Mouse (Mus musculus): Measurements from ENCODE around the gene Rasl10a. TPM values are rescaled to one million over a fixed set of nuclear protein-coding genes. Genes with fewer than 3 reads are reported as not detected.
A peak's percentile ranks its signal among the peaks of the same experiment; 100 is the strongest.

The Rasl10a gene
- polyA plus RNA-seq, 1 experiment from 2014 or later, result 0.93 TPM

DNA sequence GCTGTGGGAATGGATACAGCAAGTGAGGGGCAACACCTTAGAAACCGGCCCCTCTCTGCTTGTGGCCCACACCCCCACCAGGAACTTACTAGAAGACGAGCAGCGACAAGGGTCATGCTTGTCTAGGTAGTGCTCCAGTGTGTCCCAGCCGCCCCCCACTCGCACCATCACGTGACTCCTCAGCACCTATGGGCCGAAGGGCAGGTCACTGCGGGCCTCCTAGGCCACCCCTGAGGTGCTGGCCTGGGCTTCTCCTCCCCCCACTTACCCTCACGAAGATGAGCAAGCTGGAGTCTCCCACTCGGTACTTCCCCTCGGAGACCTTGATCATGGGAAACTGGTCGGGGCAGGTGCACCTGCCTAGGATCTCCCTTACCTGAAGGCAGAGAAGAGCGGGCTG, 4.4 kb downstream of the Rasl10a start:
- Histone ChIP-seq H3K4me1 (replicated peaks; ENCODE audit: control insufficient read depth, insufficient read depth, low read length) (peaks cover 18% of the 10 kb centered on the region), H3K27ac (ENCODE audit: low read depth, low read length) (0 out of 2 replicates have a peak overlapping the region, but pooled peaks have one; percentile 15), H3K36me3 (ENCODE audit: control insufficient read depth, insufficient read depth) (peaks cover 4% of the 10 kb centered on the region; the same call in 1 of the 2 replicates), H3K4me3 (ENCODE audit: low read depth, low read length) (peak overlapping the region; percentile 44), H3K9me3 (ENCODE audit: control insufficient read depth) (no peaks in the 10 kb centered on the region), H3K4me2 (replicated peaks; ENCODE audit: low read depth) (peak overlapping the region; percentile 95), H3K9ac (ENCODE audit: low read depth, low read length) (0 out of 2 replicates have a peak overlapping the region, but pooled peaks have one; percentile 17), H3K27me3 (replicated peaks; ENCODE audit: control insufficient read depth, insufficient read depth, low read length) (peaks cover 31% of the 10 kb centered on the region)
- ATAC-seq, result no peak
- WGBS, result 23% methylated on average over 13 of the region's 13 CpGs
- no peak for TF ChIP-seq CTCF (IDR thresholded peaks at IDR 0.05; ENCODE audit: low read depth)

- Histone ChIP-seq H3K9me3 (ENCODE audit: control insufficient read depth) (no peaks in the 10 kb centered on the region), H3K27ac (ENCODE audit: low read depth, low read length) (no peak overlapping the region), H3K9ac (ENCODE audit: low read depth, low read length) (no peak overlapping the region), H3K4me1 (replicated peaks; ENCODE audit: control insufficient read depth, insufficient read depth, low read length) (peaks cover 18% of the 10 kb centered on the region), H3K4me2 (replicated peaks; ENCODE audit: low read depth) (peak overlapping the region; percentile 95), H3K36me3 (ENCODE audit: control insufficient read depth, insufficient read depth) (peaks cover 6% of the 10 kb centered on the region; the same call in 1 of the 2 replicates), H3K27me3 (replicated peaks; ENCODE audit: control insufficient read depth, insufficient read depth, low read length) (peaks cover 24% of the 10 kb centered on the region), H3K4me3 (ENCODE audit: low read depth, low read length) (no peak overlapping the region)
- no peak for TF ChIP-seq CTCF (IDR thresholded peaks at IDR 0.05; ENCODE audit: low read depth)
- 80% methylated on average over 13 of the region's 13 CpGs for WGBS
- ATAC-seq, result no peak
Measured at GRCm38 (mm10) chr11:5062860-5063505, 5.1 kb downstream of the Rasl10a start.

DNA sequence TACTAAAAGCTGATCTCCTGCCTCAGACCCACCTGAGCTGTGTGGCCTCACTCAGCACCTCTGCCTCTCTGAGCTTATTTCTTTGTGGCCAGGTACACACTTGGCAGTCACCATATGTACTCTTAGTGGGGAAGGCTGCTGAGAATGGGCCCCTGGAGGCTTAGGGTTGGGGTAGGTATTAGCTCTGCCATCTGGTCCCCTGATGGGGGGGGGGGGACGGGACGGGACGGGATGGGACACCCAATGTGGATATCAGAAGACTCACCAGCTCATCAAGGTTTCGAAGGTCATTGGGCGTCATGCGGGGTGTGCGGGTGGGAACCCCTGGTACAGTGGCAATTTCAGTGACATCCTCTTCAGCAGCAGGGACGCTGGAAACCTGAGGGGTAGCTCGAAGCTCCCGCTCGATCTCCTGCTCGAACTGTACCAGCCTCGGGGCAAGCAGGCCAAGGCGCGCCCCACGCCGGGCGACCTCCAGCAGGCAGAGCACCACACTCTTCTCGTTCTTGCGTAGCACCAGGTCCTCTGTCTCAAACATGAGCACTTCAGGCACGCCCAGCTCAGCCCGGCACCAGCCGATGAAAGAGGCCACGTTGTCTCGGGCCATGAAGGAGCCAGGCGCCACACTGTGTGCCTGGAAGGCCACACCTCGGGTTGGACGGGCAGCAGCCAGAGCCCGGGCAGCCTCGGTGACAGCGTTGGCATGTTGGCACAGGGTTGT, 5.8 kb downstream of the Rasl10a start:
- ATAC-seq, result no peak
- Histone ChIP-seq H3K9ac (ENCODE audit: low read depth, low read length) (peak overlapping the region; percentile 34; the same call in 1 of the 2 replicates), H3K9me3 (ENCODE audit: control insufficient read depth) (no peaks in the 10 kb centered on the region), H3K27me3 (replicated peaks; ENCODE audit: control insufficient read depth, insufficient read depth, low read length) (peaks cover 19% of the 10 kb centered on the region), H3K4me2 (replicated peaks; ENCODE audit: low read depth) (peak overlapping the region; percentile 94), H3K36me3 (ENCODE audit: control insufficient read depth, insufficient read depth) (peaks cover 13% of the 10 kb centered on the region; the same call in 1 of the 2 replicates), H3K4me3 (ENCODE audit: low read depth, low read length) (peak overlapping the region; percentile 71), H3K4me1 (replicated peaks; ENCODE audit: control insufficient read depth, insufficient read depth, low read length) (peaks cover 18% of the 10 kb centered on the region), H3K27ac (ENCODE audit: low read depth, low read length) (no peak overlapping the region)
- 58% methylated on average over 31 of the region's 31 CpGs for WGBS
- no peak for TF ChIP-seq CTCF (IDR thresholded peaks at IDR 0.05; ENCODE audit: low read depth)

GRCm38 (mm10) chr11:5064282-5065055, 6.5 kb downstream of the Rasl10a start:
- H3K4me3 ChIP-seq (ENCODE audit: low read depth, low read length), result peak overlapping the region; percentile 71
- H3K36me3 ChIP-seq (ENCODE audit: control insufficient read depth, insufficient read depth), result peaks cover 21% of the 10 kb centered on the region; the same call in 1 of the 2 replicates
- peak overlapping the region; percentile 68; the same call in 1 of the 2 replicates for H3K27ac ChIP-seq (ENCODE audit: low read depth, low read length)
- H3K9ac ChIP-seq (ENCODE audit: low read depth, low read length), result peak overlapping the region; percentile 67
- 21% methylated on average over 38 of the region's 38 CpGs for WGBS
- no peaks in the 10 kb centered on the region for H3K9me3 ChIP-seq (ENCODE audit: control insufficient read depth)
- H3K27me3 ChIP-seq (replicated peaks; ENCODE audit: control insufficient read depth, insufficient read depth, low read length), result peaks cover 11% of the 10 kb centered on the region
- ATAC-seq, result no peak
- peak overlapping the region; percentile 94 for H3K4me2 ChIP-seq (replicated peaks; ENCODE audit: low read depth)
- TF ChIP-seq CTCF (IDR thresholded peaks at IDR 0.05; ENCODE audit: low read depth), result no peak
- H3K4me1 ChIP-seq (replicated peaks; ENCODE audit: control insufficient read depth, insufficient read depth, low read length), result peaks cover 18% of the 10 kb centered on the region

DNA sequence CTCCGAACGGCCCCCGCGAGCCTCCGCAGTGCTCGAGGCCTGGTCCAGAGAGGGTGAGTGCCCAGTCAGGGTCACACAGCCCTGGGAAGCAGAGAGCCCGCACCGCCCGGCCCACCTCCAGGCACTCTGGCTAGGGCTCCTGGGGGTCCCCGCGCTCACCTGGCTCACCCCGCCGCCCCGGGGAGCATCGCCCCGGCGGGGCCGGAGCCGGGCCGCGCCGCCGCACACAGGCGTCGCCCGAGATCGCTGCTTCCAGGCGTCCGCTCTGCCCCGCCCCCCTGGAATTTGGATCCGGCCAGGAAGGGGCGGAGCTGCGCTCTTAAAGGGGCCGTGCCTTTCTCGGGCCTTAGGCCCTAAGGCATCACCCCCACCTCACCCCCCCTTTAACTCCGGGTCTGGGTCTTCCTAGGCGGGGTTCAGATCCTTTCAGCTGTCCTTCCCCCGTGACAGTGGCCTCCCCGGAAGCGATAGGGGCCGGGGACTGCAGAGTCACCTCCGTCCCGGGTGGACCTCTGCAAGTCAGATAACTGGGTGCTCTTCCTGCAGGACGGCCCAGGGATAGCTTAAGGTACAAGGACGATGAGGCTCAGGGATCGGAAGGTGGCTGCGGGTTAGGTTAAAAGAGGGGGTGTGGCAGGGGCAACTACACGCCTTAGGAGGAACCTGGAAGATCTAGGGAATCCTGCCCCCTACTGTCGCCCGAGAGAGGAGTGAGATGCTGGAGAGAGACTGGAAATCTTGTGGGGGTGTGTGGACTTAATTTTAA, 7.3 kb downstream of the Rasl10a start, which contains the start of gene Gas2l1:
Gas2l1 (minus strand) TSS at position 272 of the 766 bp plus-strand sequence.
- ATAC-seq, result peak; percentile 72
- peaks cover 25% of the 10 kb centered on the region for H3K36me3 ChIP-seq (ENCODE audit: control insufficient read depth, insufficient read depth)
- peaks cover 6% of the 10 kb centered on the region; the same call in 1 of the 2 replicates for H3K27me3 ChIP-seq (replicated peaks; ENCODE audit: control insufficient read depth, insufficient read depth, low read length)
- H3K27ac ChIP-seq (ENCODE audit: low read depth, low read length), result peak within 1 kb of the TSS; percentile 68; the same call in 1 of the 2 replicates
- under 1% methylated on average over 50 of the region's 50 CpGs for WGBS
- peak within 1 kb of the TSS; percentile 94 for H3K4me2 ChIP-seq (replicated peaks; ENCODE audit: low read depth)
- peak within 1 kb of the TSS; percentile 71 for H3K4me3 ChIP-seq (ENCODE audit: low read depth, low read length)
- peak within 1 kb of the TSS; percentile 67 for H3K9ac ChIP-seq (ENCODE audit: low read depth, low read length)
- no peaks in the 10 kb centered on the region for H3K9me3 ChIP-seq (ENCODE audit: control insufficient read depth)
- peaks cover 18% of the 10 kb centered on the region for H3K4me1 ChIP-seq (replicated peaks; ENCODE audit: control insufficient read depth, insufficient read depth, low read length)
- TF ChIP-seq CTCF (IDR thresholded peaks at IDR 0.05; ENCODE audit: low read depth), result peak; percentile 81
